Mouse (Mus musculus) midbrain, embryonic 11.5 days (tissue): Measurements from ENCODE around the gene Nmt2. TPM values are rescaled to one million over a fixed set of nuclear protein-coding genes. Genes with fewer than 3 reads are reported as not detected.

Experiments used
- ATAC-seq: fragments of 200-750 bp; cut with Nextera tagmentation; 2 replicates; pipeline ENCODE4 v1.8.0; 2017; ENCODE audit warnings: moderate TSS enrichment, moderate library complexity; ENCODE audit not compliant: low FRiP score
- DNase-seq: peaks from one replicate; pipeline ENCODE4 v3.0.0; 2015; ENCODE audit warnings: low spot score; ENCODE audit errors: missing footprints
- H3K27ac ChIP-seq: fragments of 300-500 bp; sonication (generic); 2 replicates; pipeline ENCODE4 v1.5.1; 2014; ENCODE audit warnings: low read depth, low read length
- H3K27me3 ChIP-seq: fragments of 300-500 bp; sonication (generic); 2 replicates; pipeline ENCODE4 v1.6.1; 2014; ENCODE audit warnings: mild to moderate bottlenecking, low read length, moderate library complexity, mixed read lengths; ENCODE audit not compliant: control insufficient read depth, insufficient read depth
- H3K36me3 ChIP-seq: fragments of 300-500 bp; sonication (generic); 2 replicates; pipeline ENCODE4 v1.6.1; 2014; ENCODE audit warnings: mild to moderate bottlenecking, low read length, moderate library complexity, mixed read lengths; ENCODE audit not compliant: control insufficient read depth, insufficient read depth
- H3K4me1 ChIP-seq: fragments of 300-500 bp; sonication (generic); 2 replicates; pipeline ENCODE4 v1.6.1; 2014; ENCODE audit warnings: low read length; ENCODE audit not compliant: control insufficient read depth, insufficient read depth
- H3K4me2 ChIP-seq: fragments of 300-500 bp; sonication (generic); 2 replicates; pipeline ENCODE4 v1.6.1; 2014; ENCODE audit warnings: mild to moderate bottlenecking, moderate library complexity
- H3K4me3 ChIP-seq: fragments of 300-500 bp; sonication (generic); 2 replicates; pipeline ENCODE4 v1.5.1; 2014; ENCODE audit warnings: low read depth, low read length
- H3K9ac ChIP-seq: fragments of 300-500 bp; sonication (generic); 2 replicates; pipeline ENCODE4 v1.6.1; 2014; ENCODE audit warnings: low read length
- H3K9me3 ChIP-seq: fragments of 300-500 bp; sonication (generic); 2 replicates; pipeline ENCODE4 v1.6.1; 2016; ENCODE audit warnings: low read length; ENCODE audit not compliant: control insufficient read depth
- WGBS: fragments of 180-500 bp; shearing (Covaris S2); extraction: QIAGEN DNeasy Blood & Tissue Kit; methylation state at CpG from one replicate; pipeline ENCODE4 v1.1.7; 2014; 5-methylcytosine and 5-hydroxymethylcytosine counted together
- polyA plus RNA-seq: library from polyadenylated mRNA; unstranded; fragments of >200 nt; fragmentation: Nextera tagmentation; extraction: Ambion mirVana; gene quantifications from 2 replicates; pipeline ENCODE4 v1.2.1, GENCODE M21; 2014

Nmt2 gene
- polyA plus RNA-seq, 1 experiment from 2014 or later: 69.8 TPM

DNA sequence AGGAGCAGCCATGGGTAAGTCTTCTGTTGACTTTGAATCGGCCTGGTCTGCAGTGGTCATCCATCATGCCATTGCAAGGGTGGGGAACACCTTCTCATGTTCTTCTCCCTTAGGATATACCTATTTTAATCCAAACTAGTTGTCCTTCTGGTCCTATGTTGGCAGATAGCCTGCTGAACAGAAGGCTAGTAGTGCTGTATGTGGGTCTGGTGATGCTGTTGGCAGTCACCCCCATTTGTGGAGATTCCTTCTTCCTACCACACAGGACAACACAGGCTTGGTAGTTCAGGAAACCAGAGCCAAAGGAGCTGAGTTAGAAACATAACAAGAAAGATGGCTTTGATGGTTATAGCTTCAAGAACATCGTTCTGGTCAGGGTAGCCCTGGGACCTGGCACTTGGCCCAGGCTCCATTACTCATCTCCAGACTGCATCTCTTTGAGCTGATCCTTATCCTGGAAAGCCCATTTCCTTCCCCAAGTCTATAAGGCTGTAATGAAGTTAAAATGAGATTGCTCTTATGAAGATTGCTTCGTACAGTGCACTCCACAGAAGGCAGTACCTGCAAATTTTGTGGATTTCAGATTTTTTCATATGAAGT lies 21.5 kb downstream of the Nmt2 start:
- WGBS: 89% methylated on average over 3 of the region's 3 CpGs
- no peak overlapping the region for H3K4me3 ChIP-seq

DNA sequence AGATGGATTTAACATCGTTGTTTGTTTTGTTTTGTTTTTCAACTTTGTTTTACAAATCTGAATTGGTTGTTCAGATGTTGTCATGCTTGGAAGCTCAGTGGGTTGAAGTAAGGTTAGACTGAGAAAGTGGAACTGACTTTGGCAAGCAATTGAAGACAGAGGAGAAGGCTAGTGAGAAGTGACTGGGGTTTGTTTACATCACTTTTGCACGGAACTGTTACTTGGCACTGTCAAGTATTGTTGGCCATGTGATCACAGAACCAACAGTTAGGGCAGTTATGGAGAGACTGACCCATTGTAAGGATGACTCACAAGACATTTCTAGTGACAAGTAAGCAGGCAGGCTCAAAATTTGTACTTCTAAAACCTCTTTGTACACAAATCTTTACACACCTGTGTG lies 39.1 kb downstream of the Nmt2 start:
- ATAC-seq (no peak), DNase-seq (no peak)
- Histone ChIP-seq H3K4me2 (no peak overlapping the region), H3K27me3 (no peaks in the 10 kb centered on the region), H3K9me3 (no peaks in the 10 kb centered on the region), H3K4me1 (no peaks in the 10 kb centered on the region), H3K27ac (no peak overlapping the region), H3K36me3 (peaks cover 18% of the 10 kb centered on the region; the same call in 1 of the 2 replicates), H3K9ac (no peak overlapping the region), H3K4me3 (no peak overlapping the region)
- WGBS: 88% methylated on average over 2 of the region's 2 CpGs

More for the DNA sequence above, 21.5 kb downstream of the Nmt2 start:
- Histone ChIP-seq H3K36me3 (peaks cover 3% of the 10 kb centered on the region; the same call in 1 of the 2 replicates), H3K27ac (no peak overlapping the region), H3K9ac (no peak overlapping the region), H3K9me3 (no peaks in the 10 kb centered on the region), H3K4me1 (no peaks in the 10 kb centered on the region), H3K27me3 (no peaks in the 10 kb centered on the region), H3K4me2 (no peak overlapping the region)
- no peak for ATAC-seq
- DNase-seq: no peak

DNA sequence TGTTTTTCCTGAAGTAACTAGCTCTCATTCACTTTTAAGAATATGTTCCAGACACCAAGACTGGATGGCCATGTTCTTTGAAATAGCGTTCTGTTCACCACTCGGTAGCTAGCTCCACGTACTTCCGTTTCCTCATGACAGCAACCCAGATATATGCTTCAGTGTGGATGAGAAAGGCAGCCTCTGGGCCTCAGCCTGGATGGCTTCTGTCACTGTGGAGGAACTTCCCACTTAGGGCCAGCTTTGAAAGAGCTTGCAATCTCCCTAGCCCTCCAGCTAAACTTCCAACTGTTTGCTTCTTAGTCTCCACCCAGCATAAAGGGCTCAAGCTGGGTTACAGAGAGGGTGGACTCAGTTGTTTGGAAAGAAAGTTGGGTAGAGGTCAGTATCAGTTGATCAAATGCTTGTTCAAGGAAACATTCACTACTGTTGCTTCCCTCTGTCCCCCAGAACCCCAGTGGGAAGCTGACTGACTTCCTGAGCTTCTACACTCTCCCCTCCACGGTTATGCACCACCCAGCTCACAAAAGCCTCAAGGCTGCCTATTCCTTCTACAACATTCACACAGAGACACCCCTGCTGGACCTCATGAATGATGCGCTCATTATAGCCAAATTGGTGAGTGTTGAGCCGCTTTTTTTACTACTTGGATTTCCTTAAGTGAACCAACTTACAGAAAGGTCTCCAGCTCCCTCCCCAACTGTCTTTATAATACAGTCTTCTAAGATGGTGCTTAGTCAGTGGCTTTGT lies 40.5 kb downstream of the Nmt2 start:
- no peaks in the 10 kb centered on the region for H3K27me3 ChIP-seq
- no peak overlapping the region for H3K4me2 ChIP-seq
- H3K36me3 ChIP-seq: peaks cover 23% of the 10 kb centered on the region
- no peak overlapping the region for H3K9ac ChIP-seq
- ATAC-seq (no peak), DNase-seq (no peak)
- no peaks in the 10 kb centered on the region for H3K4me1 ChIP-seq
- no peak overlapping the region for H3K4me3 ChIP-seq
- H3K9me3 ChIP-seq: no peaks in the 10 kb centered on the region
- H3K27ac ChIP-seq: no peak overlapping the region
- 94% methylated on average over 7 of the region's 7 CpGs for WGBS

DNA sequence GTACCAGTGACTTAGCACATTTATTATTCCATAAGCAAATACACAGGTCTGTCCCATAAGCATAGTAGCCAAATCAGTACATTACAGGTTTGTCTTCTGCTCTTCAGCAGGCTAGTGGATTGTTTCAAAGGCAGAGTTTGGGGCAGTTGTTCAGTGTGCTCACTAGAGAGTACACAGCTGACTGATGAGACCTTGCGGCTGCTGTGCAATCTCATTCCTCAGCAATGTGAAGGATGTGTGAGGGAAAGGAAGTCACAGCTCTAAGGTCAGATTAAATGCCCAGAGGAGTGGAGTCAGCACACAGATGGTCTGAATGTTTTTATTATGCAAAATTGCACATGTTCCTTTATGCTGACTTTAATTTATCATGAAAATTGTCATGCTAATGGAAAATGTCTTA lies 42.5 kb downstream of the Nmt2 start:
- ATAC-seq (no peak), DNase-seq (no peak)
- Histone ChIP-seq H3K4me3 (no peak overlapping the region), H3K27me3 (no peaks in the 10 kb centered on the region), H3K9me3 (no peaks in the 10 kb centered on the region), H3K4me2 (no peak overlapping the region), H3K9ac (no peak overlapping the region), H3K4me1 (peaks cover 4% of the 10 kb centered on the region), H3K36me3 (peaks cover 23% of the 10 kb centered on the region), H3K27ac (no peak overlapping the region)
- 93% methylated on average over 1 of the region's 1 CpGs for WGBS

DNA sequence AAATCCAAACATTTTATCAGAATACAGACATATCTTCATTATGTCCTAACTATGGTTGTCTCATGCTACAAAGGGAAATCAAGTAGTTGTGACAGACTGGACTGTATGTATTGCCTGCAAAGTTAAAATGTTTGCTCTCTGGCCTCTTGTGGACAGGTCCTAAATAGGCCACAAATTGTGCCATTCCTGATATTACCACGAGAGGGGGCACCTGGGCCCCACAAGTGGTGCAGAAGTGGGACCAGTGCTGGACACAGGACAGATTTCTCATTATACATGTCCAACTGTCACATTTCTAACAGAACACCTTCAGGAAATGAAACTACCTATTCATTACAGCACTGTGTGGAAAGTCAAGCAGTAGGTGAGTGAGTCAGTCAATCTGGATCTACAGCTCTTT lies 43.3 kb downstream of the Nmt2 start:
- H3K27ac ChIP-seq: no peak overlapping the region
- H3K4me2 ChIP-seq: no peak overlapping the region
- WGBS: 33% methylated on average over 1 of the region's 1 CpGs
- H3K9ac ChIP-seq: no peak overlapping the region
- H3K4me3 ChIP-seq: no peak overlapping the region
- peak; percentile 94 for DNase-seq
- no peaks in the 10 kb centered on the region for H3K9me3 ChIP-seq
- no peaks in the 10 kb centered on the region for H3K27me3 ChIP-seq
- ATAC-seq: no peak
- H3K36me3 ChIP-seq: peaks cover 19% of the 10 kb centered on the region
- peaks cover 4% of the 10 kb centered on the region for H3K4me1 ChIP-seq

DNA sequence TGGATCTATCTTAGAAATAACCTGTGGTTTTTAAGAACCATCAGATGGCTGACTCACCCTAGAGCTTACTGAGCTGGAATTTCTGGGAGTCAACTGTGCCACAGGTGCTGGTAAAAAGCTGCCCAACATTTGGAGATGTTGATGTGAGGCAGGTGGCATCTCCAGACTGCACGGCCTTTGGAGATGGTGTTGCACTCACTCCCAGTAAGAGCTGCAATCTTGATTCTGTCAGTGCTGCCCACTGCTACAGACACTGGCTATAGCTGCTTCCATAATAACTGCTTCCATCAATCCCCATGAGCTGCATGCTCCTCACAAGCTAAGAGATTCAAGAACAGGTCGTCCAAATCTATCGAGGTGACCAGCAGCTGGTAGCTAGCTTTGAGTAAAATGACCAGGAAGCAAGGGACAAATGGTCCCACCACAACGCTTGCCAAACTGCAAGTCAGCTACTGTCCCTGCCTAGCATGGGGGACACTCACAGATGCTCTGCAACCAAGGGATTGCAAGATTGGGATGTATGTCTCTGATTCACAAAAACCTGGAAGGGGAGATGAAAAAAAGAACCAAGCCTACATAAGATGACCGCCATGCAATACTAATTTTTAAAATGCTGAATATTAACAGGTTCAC lies 47.2 kb downstream of the Nmt2 start:
- Histone ChIP-seq H3K27ac (no peak overlapping the region), H3K36me3 (peaks cover 5% of the 10 kb centered on the region), H3K4me1 (peaks cover 4% of the 10 kb centered on the region), H3K27me3 (peaks cover 2% of the 10 kb centered on the region; the same call in 1 of the 2 replicates), H3K9ac (no peak overlapping the region), H3K9me3 (no peaks in the 10 kb centered on the region), H3K4me3 (no peak overlapping the region; the same call in 1 of the 2 replicates), H3K4me2 (peak overlapping the region; percentile 63)
- 73% methylated on average over 5 of the region's 5 CpGs for WGBS
- ATAC-seq (no peak), DNase-seq (no peak)

DNA sequence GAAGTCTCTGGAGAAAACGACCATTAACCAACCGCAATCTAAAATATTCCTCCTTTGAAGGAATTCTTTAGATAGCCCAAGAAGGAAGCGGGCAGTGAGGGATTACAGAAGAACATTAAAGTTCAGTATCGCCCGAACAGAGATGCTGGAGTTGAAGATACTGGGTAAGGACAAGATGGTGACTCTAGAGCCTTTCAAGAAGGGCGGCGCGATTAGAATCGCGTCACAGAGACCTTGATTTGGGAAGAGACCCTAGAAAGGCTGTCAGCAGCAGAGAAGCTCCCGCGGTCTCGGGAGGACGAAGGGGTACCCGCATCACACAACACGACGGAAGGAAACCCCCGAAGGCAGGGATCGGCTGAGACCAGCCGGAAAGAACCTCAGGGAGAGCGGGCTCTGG lies 48.0 kb downstream of the Nmt2 start:
- H3K27ac ChIP-seq: no peak overlapping the region
- H3K36me3 ChIP-seq: peaks cover 5% of the 10 kb centered on the region; the same call in 1 of the 2 replicates
- DNase-seq (no peak), ATAC-seq (no peak)
- peaks cover 4% of the 10 kb centered on the region for H3K4me1 ChIP-seq
- H3K9ac ChIP-seq: peak overlapping the region; percentile 76
- peak overlapping the region; percentile 63 for H3K4me2 ChIP-seq
- H3K4me3 ChIP-seq: peak overlapping the region; percentile 67
- H3K9me3 ChIP-seq: no peaks in the 10 kb centered on the region
- 2% methylated on average over 21 of the region's 21 CpGs for WGBS
- H3K27me3 ChIP-seq: peaks cover 5% of the 10 kb centered on the region; the same call in 1 of the 2 replicates

DNA sequence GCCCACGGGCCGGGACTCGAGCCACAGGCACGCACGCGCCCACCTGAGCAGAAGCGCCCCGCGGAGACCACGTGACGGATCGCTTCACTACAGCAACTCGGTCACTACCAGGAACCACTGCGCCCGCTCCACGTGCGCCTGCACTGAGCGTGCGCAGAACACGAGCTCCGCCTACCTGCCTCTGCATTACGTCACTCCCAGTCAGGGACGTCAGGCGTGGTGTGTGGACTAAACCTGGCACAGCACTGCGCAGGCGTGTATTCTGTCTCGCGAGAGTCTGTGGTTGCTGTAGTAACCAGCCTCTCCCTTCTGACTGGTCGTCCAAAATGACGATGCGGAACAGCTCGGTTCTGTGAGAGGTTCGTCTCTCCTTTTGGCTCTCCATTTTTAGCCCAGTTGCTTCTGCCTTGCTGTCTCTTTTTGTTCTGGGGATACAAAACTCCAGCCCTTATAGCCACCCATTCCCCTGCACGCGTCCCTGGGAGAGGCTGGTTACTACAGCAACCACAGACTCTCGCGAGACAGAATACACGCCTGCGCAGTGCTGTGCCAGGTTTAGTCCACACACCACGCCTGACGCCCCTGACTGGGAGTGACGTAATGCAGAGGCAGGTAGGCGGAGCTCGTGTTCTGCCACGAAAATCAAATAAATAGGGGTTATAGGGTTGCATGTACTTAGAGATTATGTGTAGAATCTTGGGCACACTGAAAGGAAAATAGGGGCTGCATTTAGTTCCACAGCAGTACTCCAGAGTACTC lies 48.7 kb downstream of the Nmt2 start, which contains the start of gene Rpp38:
TSS of gene Rpp38 (minus strand) at position 160 of the 759 bp plus-strand sequence.
- Histone ChIP-seq H3K27ac (peak within 1 kb of the TSS; percentile 57; the same call in 1 of the 2 replicates), H3K36me3 (peaks cover 5% of the 10 kb centered on the region; the same call in 1 of the 2 replicates), H3K4me3 (peak within 1 kb of the TSS; percentile 67), H3K27me3 (peaks cover 5% of the 10 kb centered on the region; the same call in 1 of the 2 replicates), H3K9me3 (no peaks in the 10 kb centered on the region), H3K4me1 (peaks cover 4% of the 10 kb centered on the region), H3K9ac (peak within 1 kb of the TSS; percentile 76), H3K4me2 (peak within 1 kb of the TSS; percentile 63)
- DNase-seq (peak; percentile 99), ATAC-seq (peak; percentile 98)
- under 1% methylated on average over 45 of the region's 45 CpGs for WGBS
